Mouse (Mus musculus): ENCODE measurements around the gene Galnt14.

The Galnt14 gene

DNA sequence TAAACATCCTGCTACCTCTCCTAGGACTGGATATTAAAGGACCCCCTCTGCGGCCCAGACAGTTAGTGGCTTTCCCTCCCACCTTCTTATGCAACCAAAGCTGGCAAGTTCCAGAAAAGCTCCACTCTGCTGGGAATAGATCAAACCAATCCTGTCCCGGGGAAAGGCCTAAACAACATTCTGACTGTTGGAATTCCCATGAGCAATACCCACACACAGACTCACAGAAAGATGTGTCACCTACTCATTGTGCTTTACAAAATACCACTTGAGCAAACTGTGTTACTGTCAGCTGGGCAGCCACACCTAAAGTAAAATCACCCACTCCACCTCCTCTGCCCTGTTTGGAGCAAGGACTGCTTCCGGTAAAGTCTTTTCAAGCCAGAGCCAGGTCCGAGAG is 207.6 kb downstream of the Galnt14 start:
- no peak for DNase-seq

DNA sequence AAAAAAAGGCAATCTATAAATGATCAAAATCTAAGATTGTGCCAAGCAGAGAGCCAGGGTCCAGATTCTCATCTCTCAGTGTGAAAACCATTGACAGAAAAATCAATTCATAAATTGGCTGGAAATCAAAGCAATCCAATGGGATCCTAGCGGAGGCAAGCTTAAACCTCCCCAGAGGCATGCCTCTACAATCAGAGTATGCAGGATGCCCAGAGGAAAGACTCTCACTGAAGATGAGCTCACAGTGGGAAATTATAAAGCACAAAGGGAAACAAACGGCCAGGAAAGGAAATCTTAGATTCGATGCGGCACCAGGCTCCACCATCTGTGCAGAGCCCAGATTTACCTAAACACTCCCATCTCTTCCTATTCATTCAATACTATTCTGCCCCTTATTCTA is 220.7 kb downstream of the Galnt14 start:
- DNase-seq: no peak

DNA sequence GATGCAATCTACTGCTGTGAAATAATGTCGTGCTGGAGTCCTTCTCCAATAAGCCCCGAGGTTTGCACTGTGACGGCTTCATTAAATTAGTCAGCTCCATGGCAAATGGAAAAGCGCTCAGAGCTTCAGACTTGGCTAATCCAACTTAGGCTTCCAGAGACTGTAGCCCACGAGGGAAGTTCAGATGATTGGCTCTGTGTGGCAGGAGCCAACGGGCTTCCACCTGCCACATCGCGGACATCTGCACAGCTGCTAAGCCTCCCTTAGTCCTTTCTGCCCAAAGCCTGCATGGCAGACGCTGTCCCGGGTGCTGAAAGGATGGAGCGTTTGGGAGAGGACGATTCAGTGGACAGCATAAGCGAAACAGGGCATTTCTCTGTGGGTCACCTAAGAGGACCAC is 222.5 kb downstream of the Galnt14 start:
- peak; percentile 7 for DNase-seq

DNA sequence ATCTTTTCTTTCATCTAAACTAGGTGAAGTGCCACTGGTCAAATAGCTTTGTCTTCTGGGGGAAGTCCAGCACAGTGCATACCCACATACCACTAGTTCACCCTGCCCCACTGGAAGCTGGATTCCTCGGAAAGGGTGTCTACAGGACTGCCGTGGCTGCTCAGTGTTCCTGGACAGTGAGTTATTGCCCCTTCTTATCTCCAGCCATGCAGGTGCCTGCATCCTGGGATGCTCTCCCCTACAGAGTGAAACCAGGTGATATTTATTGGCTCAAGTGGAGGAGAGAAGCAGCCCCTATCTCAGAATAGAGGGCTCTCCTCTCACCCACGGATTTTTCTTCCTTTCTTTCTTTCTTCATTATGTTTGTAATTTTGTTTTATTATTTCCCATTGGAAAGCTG is 222.9 kb downstream of the Galnt14 start:
- no peak for DNase-seq

DNA sequence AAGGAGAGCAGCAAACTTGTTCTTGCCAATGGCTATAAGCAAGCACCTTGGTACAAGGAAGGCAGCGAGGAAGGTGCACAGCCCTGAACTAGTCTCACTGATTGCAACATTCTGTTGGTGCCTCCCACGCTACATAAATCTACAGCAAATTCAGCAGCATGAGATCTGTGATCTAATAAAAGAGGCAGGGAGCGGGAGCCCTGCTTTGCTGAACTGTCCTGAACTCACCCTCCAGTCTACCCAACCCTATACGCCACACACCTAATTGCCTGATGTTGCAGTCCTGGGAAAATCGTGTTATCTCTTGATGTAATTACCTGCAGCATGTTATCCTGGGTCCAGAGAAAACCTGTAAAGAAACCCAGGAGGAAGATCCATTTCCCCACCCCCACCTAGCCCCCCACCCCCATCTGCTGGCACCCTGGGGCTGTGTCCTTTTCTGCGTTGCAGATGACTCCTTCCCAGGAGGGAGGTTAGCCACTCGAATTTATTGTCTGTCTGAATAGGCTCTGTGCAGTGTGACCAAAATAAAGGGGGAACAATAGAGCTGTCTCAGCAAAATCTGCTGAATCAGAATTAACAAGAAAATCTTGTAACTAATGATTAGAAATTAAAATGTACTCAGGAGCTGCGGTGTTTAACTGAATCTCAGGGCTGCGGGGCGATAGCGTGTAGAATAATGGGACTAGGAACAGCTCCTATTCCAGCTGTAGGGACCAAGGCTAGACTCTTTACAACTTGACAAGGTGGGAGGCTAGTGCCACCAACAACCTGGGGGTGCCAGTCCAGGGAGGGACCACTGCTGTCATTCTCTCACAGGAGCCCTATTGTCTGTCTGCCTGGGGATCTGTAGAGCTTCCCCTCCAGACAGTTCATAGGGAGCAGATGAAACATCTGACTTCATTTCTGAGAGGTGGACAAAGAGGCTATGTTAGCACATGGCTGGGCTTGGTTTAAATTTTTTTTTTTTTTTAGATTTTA is 232.9 kb downstream of the Galnt14 start:
- DNase-seq: no peak

DNA sequence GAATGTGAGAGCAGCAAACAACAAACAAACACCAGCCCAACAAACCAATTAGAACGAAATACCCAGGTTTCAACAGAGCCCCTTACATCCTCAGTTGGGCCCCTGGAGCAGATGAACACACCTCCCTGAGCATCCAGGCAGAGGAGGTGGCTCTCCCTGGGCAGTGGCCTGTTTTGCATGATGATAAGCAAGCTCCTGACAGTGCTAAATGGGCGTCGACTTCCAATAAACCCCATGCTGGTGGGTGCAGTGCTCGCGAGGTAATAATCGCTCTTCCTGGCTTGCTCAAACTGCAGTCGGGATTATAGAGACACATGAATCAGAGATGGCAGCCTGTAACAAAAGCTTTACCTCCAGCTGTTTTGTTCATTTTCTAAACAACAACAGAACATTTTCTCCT is 235.9 kb downstream of the Galnt14 start:
- no peak for DNase-seq

DNA sequence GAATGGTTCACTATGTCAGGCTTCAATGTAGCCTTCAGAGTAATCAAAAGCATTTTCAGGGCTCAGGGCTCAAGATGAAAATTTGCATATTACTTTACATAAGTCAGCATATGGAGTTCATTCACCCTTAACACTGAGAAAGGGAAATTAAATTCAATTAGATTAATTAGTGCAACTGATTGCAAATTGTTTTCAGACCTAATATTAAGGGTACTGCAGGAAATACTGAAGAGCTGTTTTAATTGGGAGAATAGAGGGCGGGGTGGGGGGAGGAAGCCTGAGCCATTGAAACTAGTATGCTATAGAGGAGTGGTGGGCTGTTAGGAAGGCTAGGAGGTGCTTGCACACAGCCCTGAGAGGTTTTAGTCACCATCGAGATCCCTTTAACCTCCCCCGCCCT is 237.2 kb downstream of the Galnt14 start:
- DNase-seq: no peak

DNA sequence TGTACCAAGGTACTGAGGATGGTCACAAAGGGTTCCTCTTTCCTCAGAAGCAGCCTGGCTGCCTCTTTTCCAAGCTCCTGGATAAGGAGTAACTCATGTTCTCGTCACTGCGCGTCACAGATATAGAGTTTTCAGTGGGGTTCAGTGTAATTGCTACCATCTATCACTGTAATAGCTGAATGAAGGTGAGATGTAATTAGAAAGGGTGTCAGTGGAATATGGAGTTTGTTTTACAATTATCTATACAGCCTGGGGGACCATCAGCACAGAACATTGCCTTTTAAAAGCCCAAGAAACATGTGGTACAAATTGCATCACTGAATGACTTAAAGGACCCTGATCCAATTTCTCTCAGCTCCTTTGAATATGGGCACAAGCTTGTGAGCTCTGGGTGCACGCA is 249.4 kb downstream of the Galnt14 start:
- no peak for DNase-seq

DNA sequence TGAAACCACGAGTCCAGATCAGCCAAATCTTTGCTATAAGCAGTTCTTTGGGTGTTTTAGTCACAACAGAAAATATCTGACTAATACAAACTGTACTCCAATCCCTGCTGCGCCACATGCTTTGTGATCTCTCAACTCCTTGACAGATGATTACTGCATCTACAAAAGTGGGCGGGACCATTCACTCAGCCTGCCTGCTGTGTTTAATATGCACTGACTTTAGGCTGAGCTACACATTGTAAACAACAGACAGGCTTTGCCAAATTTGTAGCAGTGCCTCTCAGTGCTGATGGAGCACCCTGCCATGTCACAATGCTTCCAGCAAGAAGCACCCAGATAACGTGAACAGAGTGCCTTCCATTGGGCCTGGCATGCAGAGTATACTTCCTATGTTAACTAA is 251.5 kb downstream of the Galnt14 start:
- no peak for DNase-seq

DNA sequence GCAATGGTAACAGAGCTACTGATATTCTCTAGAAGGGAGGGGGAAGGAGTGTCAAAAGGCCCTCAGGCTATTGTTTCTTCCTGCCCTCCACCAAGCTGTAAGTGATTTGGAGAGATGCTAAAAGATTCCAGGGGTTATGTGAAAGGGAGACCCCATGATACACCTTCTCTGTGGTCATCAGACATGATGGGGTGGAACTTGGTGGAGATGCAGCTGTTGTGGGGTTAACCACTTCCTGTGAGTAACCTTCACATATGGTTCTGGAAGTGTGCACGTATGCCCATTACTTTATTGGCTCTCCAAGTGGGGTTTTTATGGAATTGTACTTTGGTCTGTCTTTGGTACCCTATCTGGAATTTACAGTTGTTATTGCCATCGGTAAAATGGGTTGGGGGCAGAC is 253.7 kb downstream of the Galnt14 start:
- no peak for DNase-seq

DNA sequence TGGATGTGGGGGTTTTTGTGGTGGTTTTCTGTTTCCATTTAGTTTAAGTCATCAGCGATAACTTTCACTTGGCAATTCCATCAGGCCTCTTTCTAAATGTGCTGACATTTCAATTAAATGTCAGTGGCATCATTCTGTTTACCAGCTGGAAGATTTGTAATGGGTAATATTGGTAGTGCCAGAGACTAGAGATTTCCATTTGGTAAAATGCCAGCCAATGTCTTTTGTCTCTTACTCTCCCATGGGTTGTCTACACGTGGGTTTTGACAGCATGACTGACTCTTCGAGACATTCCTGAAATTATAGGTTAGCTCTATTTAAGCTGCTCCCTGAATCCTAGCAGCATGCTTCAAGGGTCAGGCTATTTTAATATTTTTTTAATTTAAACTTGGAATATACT is 256.6 kb downstream of the Galnt14 start:
- DNase-seq: no peak

DNA sequence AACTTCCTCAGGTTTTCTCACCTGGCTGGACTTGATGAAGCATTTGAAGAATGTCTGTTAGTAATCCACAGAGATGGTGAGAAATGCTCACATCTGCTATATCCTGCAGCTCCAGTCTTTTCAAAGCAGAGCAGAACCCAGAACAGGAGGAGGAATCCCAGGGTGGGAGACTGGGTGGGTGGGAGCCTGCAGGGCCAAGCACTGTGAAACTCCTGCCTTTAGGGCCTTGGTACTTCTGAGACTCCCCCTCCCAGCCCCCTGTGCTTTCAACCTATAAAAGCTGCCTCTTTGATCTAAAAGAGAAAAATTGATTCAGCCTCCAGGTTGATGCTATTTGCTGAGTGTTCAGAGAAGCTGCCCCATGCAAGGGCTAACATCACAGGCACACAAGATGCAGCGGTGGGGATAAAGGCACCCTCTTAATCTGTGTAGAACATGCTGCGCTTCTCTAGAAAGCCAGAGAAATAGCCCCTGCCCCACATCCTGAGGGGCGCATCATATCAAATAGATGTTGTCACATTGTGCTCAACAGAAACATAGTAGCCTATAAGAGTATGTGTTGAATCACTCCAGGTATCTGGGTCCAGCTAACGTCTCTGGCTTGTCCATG is 258.0 kb downstream of the Galnt14 start:
- DNase-seq: no peak

DNA sequence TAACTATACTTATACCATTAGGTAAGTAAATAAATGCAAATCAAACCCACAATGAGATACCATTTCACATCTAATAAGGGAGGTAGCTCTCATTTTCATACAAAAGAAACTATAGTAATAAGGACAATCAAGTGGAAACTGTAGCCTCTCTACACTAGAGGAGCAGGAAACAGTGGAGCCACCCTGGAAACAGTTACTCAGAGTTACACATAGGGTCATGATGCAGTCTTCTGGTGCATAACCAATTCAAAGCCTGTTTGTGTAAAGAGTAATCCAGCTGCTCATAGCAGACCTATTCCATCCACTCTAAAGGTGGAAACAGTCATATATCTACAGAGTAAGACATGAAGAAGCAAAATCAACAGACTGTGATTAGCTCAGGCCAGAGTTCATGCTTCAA is 261.1 kb downstream of the Galnt14 start:
- no peak for DNase-seq
